Mouse (Mus musculus) left cerebral cortex, postnatal 10 days (tissue): ENCODE measurements around the gene Nuf2. TPM values are rescaled to one million over a fixed set of nuclear protein-coding genes. Genes with fewer than 3 reads are reported as not detected.

Experiments
- DNase-seq, 2 experiments: peaks; one replicate each; pipeline ENCODE4 v3.0.0; 2021 to 2022; ENCODE audit warnings: low spot score in 2 of 2, mixed read lengths in 1 of 2; ENCODE audit errors: extremely low spot score in 1 of 2
- intact Hi-C: fragments of 180-260 bp; cut with DNase I; formaldehyde crosslinking; loops from one replicate; pipeline ENCODE4 v1.15.1; 2025
- total RNA-seq, 2 experiments: library from RNA; stranded (reverse); gene quantifications; 2 replicates each; pipeline ENCODE4 v1.2.3; 2021

Gene Nuf2
- total RNA-seq, 2 experiments from 2014 or later: 3.1 to 4.1 TPM

GRCm38 (mm10) chr1:169484565-169484964 is 46.7 kb downstream of the Nuf2 start:
- intact Hi-C loops: no loop called here
- peak in 1 of 2 experiments; percentile 27 for DNase-seq

GRCm38 (mm10) chr1:169482596-169483335 is 48.5 kb downstream of the Nuf2 start:
- intact Hi-C loops: no loop called here

GRCm38 (mm10) chr1:169471185-169471584 is 60.1 kb downstream of the Nuf2 start:
- intact Hi-C loops: no loop called here
- DNase-seq: no peak

More at GRCm38 (mm10) chr1:169482596-169483335, 48.5 kb downstream of the Nuf2 start:
- peak in 1 of 2 experiments; percentile 20 for DNase-seq

- intact Hi-C loops: no loop called here
Observed at GRCm38 (mm10) chr1:169467791-169468190, 63.5 kb downstream of the Nuf2 start.

GRCm38 (mm10) chr1:169462386-169463115 is 68.7 kb downstream of the Nuf2 start:
- intact Hi-C loops: no loop called here
- DNase-seq: peak; percentile 80

More at GRCm38 (mm10) chr1:169467791-169468190, 63.5 kb downstream of the Nuf2 start:
- DNase-seq: peak; percentile 31 to 58

DNA sequence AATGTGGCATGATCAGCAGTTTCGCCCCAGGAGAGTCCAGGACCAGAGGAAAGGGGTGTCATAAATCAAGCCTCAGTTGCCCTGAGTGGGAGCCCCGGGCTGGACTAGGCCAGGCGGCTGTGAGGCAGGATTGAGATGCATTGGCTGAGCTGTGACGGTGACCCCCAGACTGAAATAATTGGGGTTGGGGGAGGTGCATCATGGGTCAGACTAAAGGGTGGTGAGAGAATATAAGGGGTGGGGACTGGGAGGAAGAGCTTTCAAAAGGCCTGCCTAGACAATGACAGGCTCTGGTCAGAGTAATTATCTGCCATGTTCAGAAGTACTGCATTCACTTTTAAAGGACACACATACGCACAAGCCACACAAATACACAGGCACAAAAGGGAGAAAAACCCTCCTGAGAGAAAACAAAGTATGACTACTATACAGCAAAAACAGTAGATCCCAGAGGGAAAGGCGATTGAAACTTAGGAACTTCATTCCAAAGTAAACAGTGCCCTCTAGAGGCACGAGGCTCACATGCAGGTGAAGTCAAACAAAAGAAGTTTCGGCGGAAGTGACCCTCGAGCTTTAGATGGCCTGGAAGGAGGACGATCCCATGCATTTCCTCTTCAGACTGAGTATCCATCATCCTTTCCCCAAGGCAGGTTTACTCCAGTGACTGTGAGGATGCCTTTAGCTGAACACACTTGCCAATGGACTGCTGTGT is 72.0 kb downstream of the Nuf2 start:
- intact Hi-C loops: loop anchor here (2.0 to 10.0 kb wide), 3 partner anchors 1034 to 1516 kb away; no protein-coding TSS in a partner anchor

More for the DNA sequence above, 72.0 kb downstream of the Nuf2 start:
- DNase-seq: peak; percentile 61 to 67

Other genes starting within 250 kb of the Nuf2 start
- 100 to 1,000 TPM in 1 of 2 experiments, 10 to 100 TPM in 1; 97.5 to 101 TPM for gene Rgs5, start 124.0 kb upstream of the Nuf2 start, total RNA-seq
- gene Rgs4, start 216.2 kb upstream of the Nuf2 start, total RNA-seq: 100 to 1,000 TPM; 244 to 297 TPM